Mouse (Mus musculus) large intestine, adult 2 months (tissue): ENCODE results near the gene Tmem131. TPM values are rescaled to one million over a fixed set of nuclear protein-coding genes. Genes with fewer than 3 reads are reported as not detected.
"Not testable (repeated sequence)": the region's sequence is repeated elsewhere in the genome, so short reads cannot be mapped to it uniquely, and the experiment has no call there.

Source experiments
- DNase-seq: peaks from one replicate; pipeline ENCODE4 v3.0.0-alpha.2; 2012; ENCODE audit warnings: low read depth, low spot score
- WGBS: fragments of 180-500 bp; shearing (Covaris S2); methylation state at CpG from one replicate; pipeline ENCODE4 v1.1.7; 2018; 5-methylcytosine and 5-hydroxymethylcytosine counted together
- polyA plus RNA-seq: library from polyadenylated mRNA; depleted of rRNA; stranded (reverse); fragments of >200 nt; gene quantifications from 2 replicates; pipeline ENCODE4 v1.2.3, GENCODE M21; 2012

The Tmem131 gene
- polyA plus RNA-seq, 1 experiment, result 19.1 TPM

GRCm38 (mm10) chr1:36895452-36895851, 48.0 kb downstream of the Tmem131 start:
- 82% methylated on average over 3 of the region's 3 CpGs for whole genome bisulfite sequencing

GRCm38 (mm10) chr1:36894136-36894535, 49.3 kb downstream of the Tmem131 start:
- DNase-seq, result no peak
- 95% methylated on average over 3 of the region's 3 CpGs for WGBS

More at GRCm38 (mm10) chr1:36895452-36895851, 48.0 kb downstream of the Tmem131 start:
- DNase-seq, result no peak

GRCm38 (mm10) chr1:36893720-36894119, 49.7 kb downstream of the Tmem131 start:
- DNase-seq, result not testable (repeated sequence)
- 85% methylated on average over 5 of the region's 5 CpGs for WGBS

- DNase-seq, result no peak
- 32% methylated on average over 6 of the region's 6 CpGs for WGBS
Observed at GRCm38 (mm10) chr1:36893146-36893545, 50.3 kb downstream of the Tmem131 start.

GRCm38 (mm10) chr1:36892461-36892860, 51.0 kb downstream of the Tmem131 start:
- DNase-seq, result no peak
- WGBS, result 83% methylated on average over 3 of the region's 3 CpGs

- WGBS, result 39% methylated on average over 5 of the region's 5 CpGs
- no peak for DNase-seq
Observed at GRCm38 (mm10) chr1:36889016-36889415, 54.5 kb downstream of the Tmem131 start.

GRCm38 (mm10) chr1:36887172-36887571, 56.3 kb downstream of the Tmem131 start:
- WGBS, result 75% methylated on average over 3 of the region's 3 CpGs
- DNase-seq, result no peak

- no peak for DNase-seq
- 89% methylated on average over 4 of the region's 4 CpGs for WGBS
Observed at GRCm38 (mm10) chr1:36886489-36886888, 57.0 kb downstream of the Tmem131 start.

GRCm38 (mm10) chr1:36884536-36884935, 58.9 kb downstream of the Tmem131 start:
- DNase-seq, result no peak
- 44% methylated on average over 3 of the region's 3 CpGs for WGBS

- DNase-seq, result no peak
- WGBS, result 16% methylated on average over 2 of the region's 2 CpGs
Observed at GRCm38 (mm10) chr1:36883805-36884204, 59.7 kb downstream of the Tmem131 start.

- 2% methylated on average over 1 of the region's 1 CpGs for WGBS
- DNase-seq, result no peak
Observed at GRCm38 (mm10) chr1:36879154-36879553, 64.3 kb downstream of the Tmem131 start.

GRCm38 (mm10) chr1:36877126-36877525, 66.3 kb downstream of the Tmem131 start:
- 26% methylated on average over 1 of the region's 1 CpGs for WGBS
- DNase-seq, result no peak

GRCm38 (mm10) chr1:36874874-36875561, 68.4 kb downstream of the Tmem131 start:
- no peak for DNase-seq
- WGBS, result 67% methylated on average over 8 of the region's 8 CpGs

- no peak for DNase-seq
- 19% methylated on average over 4 of the region's 4 CpGs for WGBS
Observed at GRCm38 (mm10) chr1:36871238-36871637, 72.2 kb downstream of the Tmem131 start.

- no peak for DNase-seq
Observed at GRCm38 (mm10) chr1:36870518-36870917, 72.9 kb downstream of the Tmem131 start.

GRCm38 (mm10) chr1:36864757-36865156, 78.7 kb downstream of the Tmem131 start:
- no peak for DNase-seq
- 45% methylated on average over 3 of the region's 3 CpGs for WGBS

More at GRCm38 (mm10) chr1:36870518-36870917, 72.9 kb downstream of the Tmem131 start:
- WGBS, result 33% methylated on average over 1 of the region's 1 CpGs

GRCm38 (mm10) chr1:36861775-36862174, 81.7 kb downstream of the Tmem131 start:
- DNase-seq, result no peak
- 39% methylated on average over 2 of the region's 2 CpGs for WGBS

GRCm38 (mm10) chr1:36860876-36861275, 82.6 kb downstream of the Tmem131 start:
- WGBS, result 5% methylated on average over 1 of the region's 1 CpGs
- no peak for DNase-seq

GRCm38 (mm10) chr1:36860431-36860849, 83.0 kb downstream of the Tmem131 start:
- WGBS, result 40% methylated on average over 4 of the region's 4 CpGs
- no peak for DNase-seq

GRCm38 (mm10) chr1:36857081-36857480, 86.4 kb downstream of the Tmem131 start:
- WGBS, result 65% methylated on average over 6 of the region's 6 CpGs
- DNase-seq, result no peak

GRCm38 (mm10) chr1:36854198-36854765, 89.2 kb downstream of the Tmem131 start:
- no peak for DNase-seq
- WGBS, result 86% methylated on average over 10 of the region's 10 CpGs
